Comparison of ENCODE assay signal across 18 mouse cellular contexts in genomic region chr8:69998706-69999105, GRCm38 (mm10).
"Had no signal": no experiment of that assay in that cellular context is flagged by ENCODE, and none has a peak within 500 bp of the region (broad histone marks: within the 10 kb centered on the region; RNA-seq: fewer than 3 reads in every experiment).

No protein-coding gene starts in this region.

- H3K4me3 ChIP-seq: limb, embryonic 10.5 days; limb, embryonic 13.5 days; liver, embryonic 13.5 days; midbrain, embryonic 12.5 days; midbrain, embryonic 15.5 days; neural tube, embryonic 12.5 days; neural tube, embryonic 15.5 days; stomach, embryonic 15.5 days had no signal

- H3K9me3 ChIP-seq: limb, embryonic 10.5 days; limb, embryonic 13.5 days; liver, embryonic 13.5 days; midbrain, embryonic 12.5 days; midbrain, embryonic 15.5 days; neural tube, embryonic 12.5 days; neural tube, embryonic 15.5 days; stomach, embryonic 15.5 days had no signal

- H3K4me2 ChIP-seq: hindbrain, embryonic 14.5 days; limb, embryonic 13.5 days; liver, embryonic 13.5 days; midbrain, embryonic 12.5 days; midbrain, embryonic 15.5 days; neural tube, embryonic 12.5 days; neural tube, embryonic 15.5 days; stomach, embryonic 15.5 days had no signal

- H3K36me3 ChIP-seq: limb, embryonic 10.5 days; limb, embryonic 13.5 days; liver, embryonic 13.5 days; midbrain, embryonic 12.5 days; midbrain, embryonic 15.5 days; neural tube, embryonic 12.5 days; neural tube, embryonic 15.5 days; stomach, embryonic 15.5 days had no signal

- H3K9ac ChIP-seq: hindbrain, embryonic 14.5 days; limb, embryonic 13.5 days; liver, embryonic 13.5 days; midbrain, embryonic 12.5 days; midbrain, embryonic 15.5 days; neural tube, embryonic 12.5 days; neural tube, embryonic 15.5 days; stomach, embryonic 15.5 days had no signal

- ATAC-seq: hindbrain, postnatal 0 days; intestine, postnatal 0 days; midbrain, embryonic 15.5 days had no signal

- H3K27ac ChIP-seq: hindbrain, embryonic 14.5 days; hindbrain, postnatal 0 days; limb, embryonic 10.5 days; limb, embryonic 13.5 days; liver, embryonic 13.5 days; midbrain, embryonic 12.5 days; midbrain, embryonic 15.5 days; neural tube, embryonic 12.5 days; neural tube, embryonic 15.5 days; stomach, embryonic 15.5 days had no signal

- H3K27me3 ChIP-seq: limb, embryonic 13.5 days; liver, embryonic 13.5 days; midbrain, embryonic 12.5 days; midbrain, embryonic 15.5 days; neural tube, embryonic 12.5 days; neural tube, embryonic 15.5 days; stomach, embryonic 15.5 days had no signal

- DNase-seq: liver, embryonic 13.5 days; lung, adult 2 months; lung, postnatal 14 days; lung, postnatal 4 days; right cerebral cortex, adult 18-20 months; right cerebral cortex, postnatal 25 days; spleen, adult 18-20 months; thymus, postnatal 25 days had no signal
